Mouse (Mus musculus) embryonic stem cell, embryonic (primary cell): ENCODE data around the gene Mterf1b.
"Not testable (repeated sequence)": the region's sequence is repeated elsewhere in the genome, so short reads cannot be mapped to it uniquely, and the experiment has no call there.

Experiments
- CTCF ChIA-PET, 4 experiments: fragments of 300-600 bp in 2 of 4; fragments of 350-600 bp in 2 of 4; sonication (Branson Sonifier 250); formaldehyde crosslinking; loops; one replicate each; lab custom pipeline; 2022; ENCODE audit warnings: inconsistent platforms in 2 of 4; lab: Charles Lee
- POLR2A ChIA-PET, 4 experiments: fragments of 300-600 bp in 2 of 4; fragments of 350-600 bp in 2 of 4; sonication (Branson Sonifier 250); formaldehyde crosslinking; loops; one replicate each; lab custom pipeline; 2022; ENCODE audit warnings: antibody characterized with exemption in 4 of 4, inconsistent platforms in 1 of 4; lab: Charles Lee

Gene Mterf1b

GRCm38 (mm10) chr5:4191671-4192480 lies at the start of gene Mterf1b:
TSS of gene Mterf1b (plus strand) at chr5:4192367.
- POLR2A ChIA-PET, result interaction anchor here in 1 of 4 experiments (0.6 kb wide), 1 partner anchor 264 kb away, joined by 5 read pairs; no protein-coding TSS in a partner anchor
- CTCF ChIA-PET, result not testable (repeated sequence)

DNA sequence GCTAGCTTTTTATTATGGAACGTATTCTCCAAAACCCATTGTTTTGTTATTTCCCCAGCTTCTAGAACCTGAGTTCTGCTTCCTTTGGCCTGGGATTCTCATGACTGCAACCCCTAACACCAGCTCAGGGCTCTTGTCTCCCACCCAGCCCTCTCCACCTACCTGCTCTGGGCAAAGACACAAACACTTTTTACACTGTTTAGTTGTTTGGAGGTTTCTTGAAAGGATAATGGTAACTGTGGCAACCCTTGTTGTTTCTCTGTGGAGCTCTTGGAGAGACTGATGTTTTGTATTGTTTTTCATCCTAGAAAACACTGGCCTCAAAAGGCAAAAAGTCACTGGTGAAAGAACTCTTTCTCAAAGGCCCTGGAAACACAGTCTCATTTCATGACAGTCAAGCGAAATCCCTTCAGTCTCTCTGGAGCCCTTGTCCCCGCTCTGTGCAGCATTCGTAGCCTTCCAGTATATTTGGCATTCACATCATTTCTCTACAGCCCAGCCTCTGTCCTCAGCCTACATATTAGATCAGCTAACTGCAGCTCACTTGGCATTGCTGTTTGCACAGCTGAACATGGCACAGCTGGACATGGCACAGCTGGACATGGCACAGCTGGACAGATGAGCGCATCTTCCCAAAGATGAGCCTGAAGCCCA lies 32.6 kb upstream of the Mterf1b start:
- CTCF ChIA-PET, result interaction anchor here in 1 of 4 experiments (0.5 kb wide), 1 partner anchor 58 kb away, joined by 3 read pairs; no protein-coding TSS in a partner anchor
- POLR2A ChIA-PET, result not testable (repeated sequence)

DNA sequence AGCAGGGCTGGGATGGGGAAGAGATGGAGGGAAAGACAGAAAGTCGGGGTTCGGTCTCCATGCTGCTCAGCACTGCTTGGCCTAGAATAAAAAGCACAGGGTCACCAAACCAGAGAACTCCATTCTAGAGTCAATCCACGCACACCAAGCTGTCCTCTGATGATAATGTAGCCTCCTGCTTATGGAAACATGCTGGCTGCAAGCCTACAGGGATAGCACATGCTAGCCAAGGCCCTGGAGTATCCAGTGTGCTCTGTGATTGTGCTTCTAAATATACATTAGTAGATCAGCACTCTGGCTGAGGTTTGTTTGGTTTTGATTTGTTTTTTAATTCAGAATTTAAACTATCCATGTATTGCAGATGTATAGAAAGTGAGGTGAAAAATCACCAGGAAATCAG lies 30.6 kb upstream of the Mterf1b start:
- POLR2A ChIA-PET, result no interaction called here
- CTCF ChIA-PET, result no interaction called here

GRCm38 (mm10) chr5:4162461-4162860 lies 29.7 kb upstream of the Mterf1b start:
- POLR2A ChIA-PET, result no interaction called here
- CTCF ChIA-PET, result no interaction called here

DNA sequence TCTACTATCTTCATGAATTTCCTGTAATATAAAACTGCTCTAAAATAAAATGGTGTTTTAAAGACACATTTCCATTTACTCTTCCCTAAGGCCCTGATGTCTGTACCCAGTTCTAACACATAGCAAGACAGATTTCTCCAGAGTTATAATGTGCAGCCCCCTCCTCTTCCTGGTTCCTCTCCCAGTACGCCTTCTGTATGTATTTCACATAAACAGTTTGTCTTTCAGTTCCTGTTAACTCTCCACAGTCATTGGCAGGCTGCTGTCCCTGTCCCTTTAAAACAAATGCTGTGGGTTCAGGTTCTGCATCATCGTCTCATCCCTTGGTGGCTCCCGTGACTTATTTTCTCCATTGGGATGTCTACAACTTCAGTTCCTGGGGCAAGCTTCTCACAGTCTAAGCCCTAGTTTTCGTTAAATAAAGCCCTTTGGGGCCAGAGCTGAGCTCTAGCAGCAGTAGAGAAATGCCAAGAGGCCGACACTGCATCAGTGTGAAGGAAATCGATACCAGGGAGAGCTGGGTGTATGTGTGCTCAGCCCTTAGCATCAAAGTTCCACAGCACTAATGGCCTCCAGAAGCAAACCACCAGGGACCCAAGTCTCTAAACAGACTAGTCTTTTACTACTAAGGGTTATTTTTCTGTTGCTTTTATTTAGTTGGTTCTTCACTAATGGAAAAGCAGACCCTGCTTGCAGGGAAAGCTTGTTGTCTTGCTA lies 24.2 kb upstream of the Mterf1b start:
- POLR2A ChIA-PET, result not testable (repeated sequence)

GRCm38 (mm10) chr5:4168530-4168926 lies 23.6 kb upstream of the Mterf1b start:
- CTCF ChIA-PET, POLR2A ChIA-PET: not testable (repeated sequence)

More for the DNA sequence above, 24.2 kb upstream of the Mterf1b start:
- CTCF ChIA-PET, result not testable (repeated sequence)

- CTCF ChIA-PET, POLR2A ChIA-PET: not testable (repeated sequence)
These were observed 15.7 kb upstream of the Mterf1b start for GRCm38 (mm10) chr5:4176421-4176820.

GRCm38 (mm10) chr5:4179364-4179763 lies 12.8 kb upstream of the Mterf1b start:
- ChIA-PET CTCF (no interaction called here), POLR2A (no interaction called here)

- ChIA-PET POLR2A (interaction anchor here in 1 of 4 experiments (0.6 kb wide), 1 partner anchor 626 kb away, joined by 4 read pairs; no protein-coding TSS in a partner anchor), CTCF (no interaction called here)
These were observed 5.4 kb upstream of the Mterf1b start for GRCm38 (mm10) chr5:4186815-4187214.

GRCm38 (mm10) chr5:4192481-4193246 lies 497 bp downstream of the Mterf1b start:
- CTCF ChIA-PET, result not testable (repeated sequence)
- POLR2A ChIA-PET, result interaction anchor here in 3 of 4 experiments (0.5 to 1.0 kb wide), 3 partner anchors 88 to 720 kb away, joined by 3 read pairs; partner anchors contain the start of gene Cyp51 (in 1 of the 3)

- ChIA-PET POLR2A (interaction anchor here in 3 of 4 experiments (0.5 to 1.0 kb wide), 3 partner anchors 89 to 719 kb away, joined by 3 read pairs; partner anchors contain the start of gene Cyp51 (in 1 of the 3)), CTCF (no interaction called here)
These were observed 1.1 kb downstream of the Mterf1b start for GRCm38 (mm10) chr5:4193247-4193628.

GRCm38 (mm10) chr5:4194166-4194565 lies 2.0 kb downstream of the Mterf1b start:
- ChIA-PET POLR2A (interaction anchor here in 3 of 4 experiments (0.6 to 0.7 kb wide), 3 partner anchors 69 to 718 kb away, joined by 3 read pairs; no protein-coding TSS in a partner anchor), CTCF (interaction anchor here in 1 of 4 experiments (1.2 kb wide), 1 partner anchor 109 kb away, joined by 3 read pairs; no protein-coding TSS in a partner anchor)

DNA sequence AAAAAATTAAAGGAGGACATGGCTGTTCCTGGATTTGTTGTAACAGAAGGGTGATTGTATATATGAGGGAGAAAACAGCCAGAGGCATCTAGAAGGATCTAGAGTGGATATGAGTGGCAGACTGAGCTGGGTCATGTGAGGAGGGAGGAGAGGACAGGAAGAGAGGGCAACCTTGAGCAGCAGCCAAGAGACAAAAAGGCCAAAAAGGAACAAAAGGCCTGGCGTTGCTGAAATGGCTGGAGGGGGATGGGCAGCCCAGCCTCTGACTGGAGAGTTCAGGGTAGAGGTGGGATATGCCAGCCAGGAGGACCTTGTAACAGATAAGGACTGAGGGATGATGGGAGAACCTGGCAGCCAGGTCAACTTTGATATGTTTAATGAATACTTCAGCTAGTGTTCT lies 2.9 kb downstream of the Mterf1b start:
- ChIA-PET POLR2A (interaction anchor here in 1 of 4 experiments (0.6 kb wide), 1 partner anchor 522 kb away, joined by 3 read pairs; no protein-coding TSS in a partner anchor), CTCF (interaction anchor here in 1 of 4 experiments (1.2 kb wide), 1 partner anchor 108 kb away, joined by 3 read pairs; no protein-coding TSS in a partner anchor)

GRCm38 (mm10) chr5:4201368-4201767 lies 9.2 kb downstream of the Mterf1b start:
- CTCF ChIA-PET, result interaction anchor here in 2 of 4 experiments (0.8 kb wide), 2 partner anchors 711 to 747 kb away, joined by 3 read pairs; no protein-coding TSS in a partner anchor
- POLR2A ChIA-PET, result no interaction called here

DNA sequence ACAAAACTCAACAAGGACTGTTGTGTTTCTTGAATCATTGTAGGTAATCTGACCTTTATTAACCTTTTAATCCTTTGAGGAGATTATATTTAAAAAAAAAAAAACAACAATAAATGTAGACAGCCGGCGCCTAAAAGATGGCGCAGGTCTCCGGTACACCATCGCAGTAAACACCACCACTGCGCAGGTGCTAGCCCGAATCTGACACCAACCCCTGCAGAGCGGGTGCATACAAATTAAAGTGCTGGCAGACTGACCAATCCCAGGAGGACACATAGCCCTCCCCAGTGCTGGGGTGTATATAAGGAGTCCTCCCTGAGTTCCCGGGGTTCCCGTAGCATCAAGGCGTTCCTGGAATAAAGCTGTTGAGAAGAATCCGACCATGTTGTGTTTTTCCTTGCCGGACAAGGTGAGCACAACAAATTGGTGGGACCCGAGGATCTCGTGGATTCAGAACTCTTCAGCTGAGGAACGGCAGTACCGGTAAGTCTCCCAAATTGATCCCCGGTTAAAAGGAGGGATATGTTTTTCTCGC lies 10.2 kb downstream of the Mterf1b start:
- CTCF ChIA-PET, POLR2A ChIA-PET: not testable (repeated sequence)

- CTCF ChIA-PET, POLR2A ChIA-PET: not testable (repeated sequence)
These were observed 17.9 kb downstream of the Mterf1b start for GRCm38 (mm10) chr5:4210082-4210481.

DNA sequence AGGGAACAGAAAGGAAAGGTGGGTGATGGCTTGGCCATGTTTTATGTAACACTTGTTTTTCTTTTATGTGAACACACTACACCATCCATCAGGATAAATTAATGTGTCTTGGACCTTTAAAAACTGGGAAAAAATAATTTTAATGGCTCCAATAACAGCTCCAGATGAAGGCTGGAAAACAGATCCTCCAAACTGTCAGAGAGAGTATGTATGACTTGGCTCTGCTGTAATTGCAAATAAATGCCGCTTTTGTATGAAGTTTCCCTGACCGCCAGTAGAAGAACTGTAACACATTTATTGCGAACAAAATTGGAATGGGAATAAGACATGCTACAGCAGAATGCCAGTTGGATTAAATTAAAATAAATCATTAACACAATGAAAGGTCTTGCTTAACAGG lies 29.1 kb downstream of the Mterf1b start:
- CTCF ChIA-PET, result no interaction called here

DNA sequence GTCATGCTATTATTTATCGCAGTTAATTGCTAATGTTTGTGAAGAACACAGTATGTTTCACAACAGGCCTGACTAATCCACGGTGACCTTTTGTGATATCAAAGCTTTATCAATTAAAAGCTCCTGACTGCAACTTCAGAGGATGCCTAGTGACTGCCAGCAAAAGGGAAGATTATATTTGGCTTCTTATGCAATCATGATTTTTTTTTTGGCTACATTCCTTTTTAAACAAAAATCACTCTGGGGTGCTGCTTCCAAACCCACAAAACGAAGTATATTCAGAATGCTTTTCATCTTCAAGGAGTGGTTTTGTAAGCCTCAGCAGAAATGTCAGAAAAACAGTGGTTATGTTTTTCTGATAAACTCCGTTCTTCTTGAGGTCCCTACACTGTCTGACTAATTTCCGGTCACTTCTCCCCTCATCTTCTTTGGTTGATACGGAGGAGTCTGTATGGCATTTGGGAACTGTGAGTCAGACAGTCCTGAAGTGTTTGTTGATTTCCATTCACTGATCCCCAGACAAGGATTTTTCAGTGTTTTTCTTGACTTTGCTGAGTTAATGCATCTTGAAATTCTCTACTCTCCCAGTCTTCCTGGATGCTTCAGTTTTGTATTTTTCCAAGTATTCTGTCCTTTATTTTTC lies 29.9 kb downstream of the Mterf1b start:
- CTCF ChIA-PET, result no interaction called here

More for the DNA sequence above, 29.1 kb downstream of the Mterf1b start:
- POLR2A ChIA-PET, result no interaction called here

More for the DNA sequence above, 29.9 kb downstream of the Mterf1b start:
- POLR2A ChIA-PET, result no interaction called here
